Mouse (Mus musculus): Measurements from ENCODE around the gene Spink2. TPM values are rescaled to one million over a fixed set of nuclear protein-coding genes. Genes with fewer than 3 reads are reported as not detected.
"Not testable (repeated sequence)": the region's sequence is repeated elsewhere in the genome, so short reads cannot be mapped to it uniquely, and the experiment has no call there.

Gene Spink2
- polyA plus RNA-seq, 1 experiment: not detected

GRCm38 (mm10) chr5:77193951-77194350 lies 17.3 kb downstream of the Spink2 start:
- H3K36me3 ChIP-seq (ENCODE audit: control insufficient read depth, insufficient read depth, low read length): no peaks in the 10 kb centered on the region
- no peak overlapping the region for H3K4me3 ChIP-seq (ENCODE audit: low read depth, low read length)
- H3K4me1 ChIP-seq (ENCODE audit: control insufficient read depth, insufficient read depth, insufficient read length, low read length): no peaks in the 10 kb centered on the region
- TF ChIP-seq CTCF (IDR thresholded peaks at IDR 0.05; ENCODE audit: extremely low read depth, insufficient read length, insufficient replicate concordance, low read depth, low read length): no peak
- no peak for TF ChIP-seq POLR2A (IDR thresholded peaks at IDR 0.05; ENCODE audit: low read depth, low read length)
- 47% methylated on average over 3 of the region's 3 CpGs for WGBS
- H3K27ac ChIP-seq (ENCODE audit: insufficient read depth, low read depth, low read length): no peak overlapping the region
- no peaks in the 10 kb centered on the region for H3K27me3 ChIP-seq (ENCODE audit: control insufficient read depth, insufficient read depth, low read length)

DNA sequence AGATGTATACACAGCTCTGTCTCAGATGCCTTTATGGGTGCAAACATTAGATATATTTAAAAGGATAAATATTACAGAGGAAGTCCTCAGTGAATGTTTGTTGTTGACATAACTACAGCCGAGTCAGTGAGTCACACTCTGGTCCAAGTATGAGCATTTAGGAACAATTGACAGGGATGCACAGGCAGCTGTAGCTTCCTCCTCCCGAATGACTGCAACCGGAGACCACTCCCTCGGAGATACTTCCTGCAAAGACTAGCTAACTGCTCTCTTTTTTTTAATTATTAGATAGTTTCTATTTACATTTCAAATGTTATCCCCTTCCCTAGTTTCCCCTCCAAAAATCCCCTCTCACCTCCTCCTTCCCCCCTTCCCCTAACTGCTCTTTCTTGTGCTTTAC lies 18.0 kb downstream of the Spink2 start:
- no peak overlapping the region for H3K27ac ChIP-seq (ENCODE audit: insufficient read depth, low read depth, low read length)
- H3K36me3 ChIP-seq (ENCODE audit: control insufficient read depth, insufficient read depth, low read length): no peaks in the 10 kb centered on the region
- H3K27me3 ChIP-seq (ENCODE audit: control insufficient read depth, insufficient read depth, low read length): no peaks in the 10 kb centered on the region
- H3K4me3 ChIP-seq (ENCODE audit: low read depth, low read length): no peak overlapping the region
- no peak for TF ChIP-seq CTCF (IDR thresholded peaks at IDR 0.05; ENCODE audit: extremely low read depth, insufficient read length, insufficient replicate concordance, low read depth, low read length)
- no peak for TF ChIP-seq POLR2A (IDR thresholded peaks at IDR 0.05; ENCODE audit: low read depth, low read length)
- 43% methylated on average over 4 of the region's 4 CpGs for WGBS
- H3K4me1 ChIP-seq (ENCODE audit: control insufficient read depth, insufficient read depth, insufficient read length, low read length): no peaks in the 10 kb centered on the region

- H3K4me1 ChIP-seq (ENCODE audit: control insufficient read depth, insufficient read depth, insufficient read length, low read length): no peaks in the 10 kb centered on the region
- no peak overlapping the region for H3K4me3 ChIP-seq (ENCODE audit: low read depth, low read length)
- WGBS: 84% methylated on average over 1 of the region's 1 CpGs
- H3K27me3 ChIP-seq (ENCODE audit: control insufficient read depth, insufficient read depth, low read length): no peaks in the 10 kb centered on the region
- TF ChIP-seq POLR2A (IDR thresholded peaks at IDR 0.05; ENCODE audit: low read depth, low read length) (no peak), CTCF (IDR thresholded peaks at IDR 0.05; ENCODE audit: extremely low read depth, insufficient read length, insufficient replicate concordance, low read depth, low read length) (no peak)
- no peak overlapping the region for H3K27ac ChIP-seq (ENCODE audit: insufficient read depth, low read depth, low read length)
- no peaks in the 10 kb centered on the region for H3K36me3 ChIP-seq (ENCODE audit: control insufficient read depth, insufficient read depth, low read length)
Observed at GRCm38 (mm10) chr5:77191631-77192030, 19.6 kb downstream of the Spink2 start.

DNA sequence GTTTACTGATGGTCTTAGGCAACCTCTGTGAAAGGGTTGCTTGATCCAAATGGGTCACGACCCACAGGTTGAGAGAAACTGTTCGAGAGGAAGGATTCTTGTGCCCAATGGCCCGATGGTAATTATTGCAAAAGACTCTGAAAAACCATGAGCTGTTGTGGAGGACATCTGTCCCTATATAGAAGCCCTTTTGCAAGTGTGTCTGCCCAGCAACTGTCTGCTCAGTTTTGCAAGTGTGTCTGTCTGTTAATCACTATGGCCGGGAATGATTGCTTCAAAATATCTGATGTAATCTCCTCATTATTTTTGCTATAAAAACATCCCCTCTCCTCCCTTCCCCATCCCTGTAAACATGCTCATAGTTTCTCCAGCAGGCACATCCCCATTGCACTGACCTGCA lies 20.2 kb downstream of the Spink2 start:
- Histone ChIP-seq H3K4me1 (ENCODE audit: control insufficient read depth, insufficient read depth, insufficient read length, low read length) (no peaks in the 10 kb centered on the region), H3K27ac (ENCODE audit: insufficient read depth, low read depth, low read length) (no peak overlapping the region), H3K27me3 (ENCODE audit: control insufficient read depth, insufficient read depth, low read length) (no peaks in the 10 kb centered on the region), H3K4me3 (ENCODE audit: low read depth, low read length) (no peak overlapping the region), H3K36me3 (ENCODE audit: control insufficient read depth, insufficient read depth, low read length) (no peaks in the 10 kb centered on the region)
- TF ChIP-seq CTCF (IDR thresholded peaks at IDR 0.05; ENCODE audit: extremely low read depth, insufficient read length, insufficient replicate concordance, low read depth, low read length) (no peak), POLR2A (IDR thresholded peaks at IDR 0.05; ENCODE audit: low read depth, low read length) (no peak)
- WGBS: 69% methylated on average over 4 of the region's 4 CpGs

GRCm38 (mm10) chr5:77188738-77189137 lies 22.5 kb downstream of the Spink2 start:
- Histone ChIP-seq H3K4me3 (ENCODE audit: low read depth, low read length) (no peak overlapping the region), H3K36me3 (ENCODE audit: control insufficient read depth, insufficient read depth, low read length) (no peaks in the 10 kb centered on the region), H3K4me1 (ENCODE audit: control insufficient read depth, insufficient read depth, insufficient read length, low read length) (no peaks in the 10 kb centered on the region), H3K27me3 (ENCODE audit: control insufficient read depth, insufficient read depth, low read length) (no peaks in the 10 kb centered on the region), H3K27ac (ENCODE audit: insufficient read depth, low read depth, low read length) (no peak overlapping the region)
- TF ChIP-seq POLR2A (IDR thresholded peaks at IDR 0.05; ENCODE audit: low read depth, low read length): no peak
- TF ChIP-seq CTCF (IDR thresholded peaks at IDR 0.05; ENCODE audit: extremely low read depth, insufficient read length, insufficient replicate concordance, low read depth, low read length): no peak
- 75% methylated on average over 3 of the region's 3 CpGs for WGBS

GRCm38 (mm10) chr5:77185351-77185750 lies 25.9 kb downstream of the Spink2 start:
- 95% methylated on average over 3 of the region's 3 CpGs for WGBS
- H3K4me3 ChIP-seq (ENCODE audit: low read depth, low read length): no peak overlapping the region
- no peak for TF ChIP-seq CTCF (IDR thresholded peaks at IDR 0.05; ENCODE audit: extremely low read depth, insufficient read length, insufficient replicate concordance, low read depth, low read length)
- no peak for TF ChIP-seq POLR2A (IDR thresholded peaks at IDR 0.05; ENCODE audit: low read depth, low read length)
- no peaks in the 10 kb centered on the region for H3K4me1 ChIP-seq (ENCODE audit: control insufficient read depth, insufficient read depth, insufficient read length, low read length)
- no peaks in the 10 kb centered on the region for H3K27me3 ChIP-seq (ENCODE audit: control insufficient read depth, insufficient read depth, low read length)
- H3K27ac ChIP-seq (ENCODE audit: insufficient read depth, low read depth, low read length): no peak overlapping the region
- H3K36me3 ChIP-seq (ENCODE audit: control insufficient read depth, insufficient read depth, low read length): no peaks in the 10 kb centered on the region

- H3K36me3 ChIP-seq (ENCODE audit: control insufficient read depth, insufficient read depth, low read length); H3K27me3 ChIP-seq (ENCODE audit: control insufficient read depth, insufficient read depth, low read length); H3K4me1 ChIP-seq (ENCODE audit: control insufficient read depth, insufficient read depth, insufficient read length, low read length); H3K27ac ChIP-seq (ENCODE audit: insufficient read depth, low read depth, low read length); H3K4me3 ChIP-seq (ENCODE audit: low read depth, low read length): not testable (repeated sequence)
- 75% methylated on average over 5 of the region's 5 CpGs for WGBS
Observed at GRCm38 (mm10) chr5:77183876-77184275, 27.4 kb downstream of the Spink2 start.

- Histone ChIP-seq H3K4me1 (ENCODE audit: control insufficient read depth, insufficient read depth, insufficient read length, low read length) (no peaks in the 10 kb centered on the region), H3K27ac (ENCODE audit: insufficient read depth, low read depth, low read length) (no peak overlapping the region), H3K36me3 (ENCODE audit: control insufficient read depth, insufficient read depth, low read length) (no peaks in the 10 kb centered on the region), H3K27me3 (ENCODE audit: control insufficient read depth, insufficient read depth, low read length) (no peaks in the 10 kb centered on the region), H3K4me3 (ENCODE audit: low read depth, low read length) (no peak overlapping the region)
- 45% methylated on average over 1 of the region's 1 CpGs for WGBS
- no peak for TF ChIP-seq CTCF (IDR thresholded peaks at IDR 0.05; ENCODE audit: extremely low read depth, insufficient read length, insufficient replicate concordance, low read depth, low read length)
- TF ChIP-seq POLR2A (IDR thresholded peaks at IDR 0.05; ENCODE audit: low read depth, low read length): no peak
Observed at GRCm38 (mm10) chr5:77183338-77183737, 27.9 kb downstream of the Spink2 start.
